Mouse (Mus musculus): ENCODE results near the gene Pros1.

Gene Pros1

DNA sequence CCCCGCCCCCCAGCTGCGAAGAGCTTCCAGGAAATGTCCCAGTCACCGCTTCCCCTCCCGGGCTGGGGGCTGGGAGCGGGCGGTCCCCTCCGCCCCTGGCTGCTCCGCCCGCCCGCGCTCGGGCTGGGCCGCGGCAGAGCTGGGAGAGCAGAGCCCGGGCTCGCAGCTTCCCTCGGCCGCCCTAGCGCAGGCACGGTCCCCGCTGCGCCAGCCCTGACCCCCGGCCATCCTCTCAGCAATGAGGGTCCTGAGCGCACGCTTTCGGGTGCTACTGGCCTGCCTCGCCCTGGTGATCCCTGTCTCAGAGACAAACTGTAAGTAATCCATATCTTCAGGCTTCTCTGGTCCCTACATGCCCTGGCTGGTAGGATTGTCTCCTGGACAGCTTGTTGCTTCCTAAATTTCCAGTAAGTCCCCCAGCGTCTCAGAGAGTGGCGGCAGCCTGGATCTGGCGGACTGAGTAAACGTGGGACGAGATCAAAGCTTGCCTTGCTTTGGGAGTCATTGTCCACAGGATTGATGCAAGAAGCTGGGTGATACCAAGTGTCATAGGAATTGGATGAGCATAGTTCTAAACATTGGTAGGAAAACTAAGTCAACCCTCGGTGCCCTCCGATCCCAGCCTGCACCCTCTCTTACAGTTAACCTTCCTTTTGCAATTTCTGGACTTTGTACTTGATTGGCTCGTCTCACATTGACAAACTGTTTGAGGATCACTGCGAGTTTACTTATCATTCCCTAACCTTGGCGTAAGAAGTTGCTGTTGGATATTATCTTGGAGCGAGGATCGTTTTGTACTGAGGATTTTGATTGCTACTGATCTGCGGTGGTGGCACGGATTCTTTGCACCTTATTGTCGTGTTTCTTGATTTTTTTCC, at the start of gene Pros1:
Pros1 (plus strand) TSS at position 117 of the 878 bp plus-strand sequence.
- DNase-seq (ENCODE audit: low read depth), result peak; percentile 68

DNA sequence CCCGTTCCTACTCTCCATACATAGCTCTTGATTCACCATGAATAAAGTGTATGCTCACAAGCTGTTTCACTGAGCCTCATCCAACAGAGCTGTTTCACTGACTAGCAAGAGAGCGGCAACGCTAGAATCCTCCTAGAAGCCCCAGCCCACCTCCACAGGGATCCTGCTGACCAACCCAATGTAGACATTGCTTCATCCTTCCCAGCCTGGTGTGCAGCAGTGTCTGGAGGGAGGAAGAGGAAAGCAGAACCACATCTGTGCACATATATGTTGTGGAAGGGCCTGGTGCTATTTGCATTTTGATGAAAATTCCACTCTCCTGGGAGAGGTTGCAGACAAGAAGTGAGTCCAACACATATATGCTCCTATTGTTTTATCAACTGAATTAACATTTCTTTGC, 49.5 kb upstream of the Pros1 start:
- DNase-seq (ENCODE audit: low read depth), result no peak

DNA sequence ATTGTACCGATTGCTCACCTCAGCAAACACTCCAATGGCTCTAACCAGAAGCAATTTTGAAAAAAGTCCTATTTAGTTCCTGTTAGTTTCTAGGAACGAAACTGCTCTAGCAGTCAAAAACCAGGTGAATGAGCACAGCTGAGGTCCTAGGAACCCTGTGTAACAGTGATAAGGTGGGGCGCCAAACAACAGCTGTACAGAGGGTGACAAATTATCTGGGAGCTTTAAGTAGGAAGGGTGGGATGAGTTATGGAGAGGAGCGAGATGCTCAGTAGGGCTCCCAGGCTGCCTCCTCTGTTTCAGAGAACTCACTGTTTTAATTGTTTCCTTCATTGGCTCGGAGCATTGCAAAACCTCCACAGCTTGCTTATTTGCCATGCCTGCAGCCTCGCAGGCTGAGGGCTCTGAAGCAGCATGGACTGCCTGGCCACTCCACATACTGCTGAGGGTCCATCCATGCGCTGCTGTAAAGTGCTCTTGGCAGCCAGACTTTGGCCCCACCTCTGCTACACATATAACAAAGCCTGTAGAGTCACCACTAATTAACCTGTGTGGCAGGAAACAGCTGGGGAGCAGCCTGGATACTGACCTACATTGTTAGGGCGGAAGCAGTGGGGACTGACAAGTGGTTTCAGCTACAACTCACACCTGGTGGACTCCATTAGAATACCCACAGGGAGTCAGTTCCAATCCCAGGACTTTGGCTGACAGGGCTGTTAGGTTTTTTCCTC, 46.7 kb upstream of the Pros1 start:
- DNase-seq (ENCODE audit: low read depth), result no peak

DNA sequence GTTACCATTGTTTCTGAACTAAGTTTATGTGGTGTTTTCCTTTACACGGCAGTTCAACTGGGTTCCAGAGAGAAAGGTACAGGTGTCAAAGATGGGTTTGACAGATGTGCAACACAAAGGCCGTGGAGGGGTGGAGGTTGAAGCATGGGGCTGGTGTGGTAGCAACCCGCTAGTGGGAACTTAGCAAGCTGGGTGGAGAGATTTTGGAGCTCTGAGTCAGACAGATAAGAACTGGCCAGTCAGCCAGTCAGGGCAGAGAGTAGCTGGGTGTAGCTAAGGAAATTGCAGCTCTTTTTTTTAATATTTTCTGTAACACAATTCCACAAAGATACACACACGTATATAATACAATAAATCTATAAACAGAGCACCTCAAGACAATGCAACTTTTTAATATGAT, 43.3 kb upstream of the Pros1 start:
- no peak for DNase-seq (ENCODE audit: low read depth)

DNA sequence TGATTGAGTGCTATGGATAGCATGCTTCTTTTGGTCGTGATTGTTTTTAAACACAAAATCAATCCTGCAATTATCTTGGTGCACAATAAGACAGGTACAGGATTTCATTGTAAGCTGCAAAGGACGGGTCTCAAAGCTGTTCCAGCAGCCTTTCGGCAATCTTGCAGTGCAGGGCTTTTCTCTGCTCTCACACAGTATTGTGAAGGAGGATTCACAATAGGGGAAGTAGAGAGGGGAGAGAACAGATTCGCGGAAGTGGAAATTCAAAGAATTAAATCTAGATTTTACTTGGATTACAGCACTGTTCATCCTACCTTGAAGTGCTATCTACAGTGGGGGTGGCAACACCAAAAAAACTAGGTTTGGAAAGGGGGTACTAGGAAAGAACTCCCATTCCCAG, 40.3 kb upstream of the Pros1 start:
- DNase-seq (ENCODE audit: low read depth), result no peak

DNA sequence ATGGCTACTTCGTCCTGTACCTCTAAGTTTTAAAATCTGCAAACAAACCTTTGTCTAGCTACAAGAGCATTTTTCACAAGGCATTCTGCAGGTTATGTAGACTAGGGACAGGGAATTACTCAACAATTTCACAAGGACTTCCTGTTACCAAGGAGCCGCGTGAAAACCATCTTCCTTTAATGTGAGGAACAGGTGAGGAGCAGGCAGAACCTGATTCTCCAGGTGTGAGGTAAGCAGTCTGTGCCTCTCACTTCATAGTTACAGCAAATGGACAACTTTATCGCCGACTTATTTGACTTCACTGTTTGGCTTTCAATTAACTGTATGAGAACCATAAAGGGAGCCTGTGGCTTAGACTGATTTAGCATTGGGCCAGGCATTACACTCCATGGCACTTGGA, 39.6 kb upstream of the Pros1 start, which contains the start of gene Stx19:
Stx19 (plus strand) TSS at position 186 of the 400 bp plus-strand sequence.
- DNase-seq (ENCODE audit: low read depth), result no peak

DNA sequence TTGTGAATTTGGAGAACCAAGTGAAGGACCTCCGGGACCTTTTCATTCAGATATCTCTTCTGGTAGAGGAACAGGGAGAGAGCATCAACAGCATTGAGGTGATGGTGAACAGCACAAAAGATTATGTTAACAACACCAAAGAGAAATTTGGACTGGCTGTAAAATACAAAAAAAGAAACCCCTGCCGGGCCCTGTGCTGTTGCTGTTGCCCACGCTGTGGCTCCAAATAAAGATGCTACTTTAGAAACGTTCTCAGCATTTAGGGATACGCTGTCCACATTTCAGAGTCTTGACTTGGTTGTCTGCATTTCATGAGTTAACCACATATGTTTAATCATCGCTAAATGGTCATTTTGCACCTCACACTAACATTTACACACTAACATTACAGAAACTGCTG, 31.6 kb upstream of the Pros1 start:
- DNase-seq (ENCODE audit: low read depth), result no peak

DNA sequence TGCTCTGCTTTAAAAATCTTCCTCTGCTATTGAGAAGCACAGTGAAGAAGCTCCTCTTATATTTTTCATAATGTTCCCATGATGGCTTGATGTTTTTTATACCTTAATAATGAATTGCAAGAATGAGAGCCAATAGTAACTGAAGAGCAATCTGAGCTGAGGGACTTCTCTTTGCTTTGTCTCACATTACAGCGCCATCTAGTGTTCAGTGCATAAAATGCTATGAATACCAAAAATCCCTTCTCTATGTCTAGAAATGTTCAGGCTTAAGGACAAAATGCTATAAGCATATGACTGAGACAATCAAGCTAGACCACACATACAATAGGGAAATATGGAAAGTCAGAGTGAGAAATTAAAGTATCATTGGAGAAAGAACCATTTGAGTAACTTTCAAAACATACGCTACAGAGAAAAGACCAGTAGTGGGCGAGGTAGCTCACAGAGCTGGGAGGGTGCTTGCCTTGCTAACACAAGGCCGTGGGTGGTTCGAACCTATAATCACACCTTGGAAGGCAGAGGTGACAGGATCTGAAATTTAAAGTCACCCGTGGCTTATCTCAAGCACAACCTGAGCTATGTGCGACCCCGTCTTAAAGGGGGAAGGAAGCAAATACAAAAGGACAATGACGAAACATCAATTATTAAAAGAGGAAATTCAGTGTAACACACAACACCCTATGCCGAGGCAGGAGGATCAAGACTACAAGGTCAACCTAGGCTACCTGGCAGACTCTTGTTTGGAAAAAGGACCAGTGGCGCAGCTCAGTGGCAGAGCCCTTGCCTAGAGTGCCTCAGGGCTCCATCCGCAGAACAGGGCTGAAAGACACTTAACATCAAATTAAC, 27.7 kb upstream of the Pros1 start:
- peak; percentile 71 for DNase-seq (ENCODE audit: low read depth)

DNA sequence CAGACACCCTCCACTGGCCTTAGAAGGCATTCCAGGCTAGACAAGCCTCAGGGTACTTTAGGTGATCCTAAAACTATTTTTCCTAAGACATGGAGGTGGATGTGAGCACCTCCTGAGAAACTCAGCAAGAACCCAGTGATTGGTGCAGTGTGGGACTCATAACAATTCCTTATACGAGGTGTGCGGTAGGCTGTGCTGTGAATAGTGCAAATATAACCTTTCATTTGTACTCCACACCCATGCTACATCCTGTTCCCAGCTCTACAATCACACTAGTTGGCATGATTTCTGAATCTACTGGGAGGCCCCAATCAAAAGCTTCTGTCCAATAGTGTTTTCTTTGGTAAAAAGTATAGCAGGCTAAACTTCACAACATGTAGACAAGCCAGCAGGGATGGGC, 22.1 kb upstream of the Pros1 start:
- DNase-seq (ENCODE audit: low read depth), result no peak

DNA sequence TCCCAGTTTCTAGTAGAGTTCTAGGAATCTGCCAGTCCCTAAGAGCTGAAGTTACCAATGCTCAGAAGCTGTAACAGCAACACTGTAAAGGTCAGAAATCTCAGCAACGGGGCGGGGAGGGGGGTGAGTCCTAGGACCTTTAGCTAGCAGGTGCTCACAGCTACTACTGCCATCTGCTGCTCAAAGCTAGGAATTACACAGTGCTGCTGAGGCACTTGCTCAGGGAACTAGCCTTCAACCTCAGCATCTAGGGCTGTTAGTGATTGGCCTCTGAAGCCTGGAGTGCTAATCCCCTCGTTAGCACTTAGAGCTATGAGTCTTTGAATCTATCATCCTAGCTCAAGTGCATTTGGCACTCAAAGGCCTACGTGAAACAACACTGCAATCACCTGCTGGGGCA, 21.6 kb upstream of the Pros1 start:
- peak; percentile 44 for DNase-seq (ENCODE audit: low read depth)

DNA sequence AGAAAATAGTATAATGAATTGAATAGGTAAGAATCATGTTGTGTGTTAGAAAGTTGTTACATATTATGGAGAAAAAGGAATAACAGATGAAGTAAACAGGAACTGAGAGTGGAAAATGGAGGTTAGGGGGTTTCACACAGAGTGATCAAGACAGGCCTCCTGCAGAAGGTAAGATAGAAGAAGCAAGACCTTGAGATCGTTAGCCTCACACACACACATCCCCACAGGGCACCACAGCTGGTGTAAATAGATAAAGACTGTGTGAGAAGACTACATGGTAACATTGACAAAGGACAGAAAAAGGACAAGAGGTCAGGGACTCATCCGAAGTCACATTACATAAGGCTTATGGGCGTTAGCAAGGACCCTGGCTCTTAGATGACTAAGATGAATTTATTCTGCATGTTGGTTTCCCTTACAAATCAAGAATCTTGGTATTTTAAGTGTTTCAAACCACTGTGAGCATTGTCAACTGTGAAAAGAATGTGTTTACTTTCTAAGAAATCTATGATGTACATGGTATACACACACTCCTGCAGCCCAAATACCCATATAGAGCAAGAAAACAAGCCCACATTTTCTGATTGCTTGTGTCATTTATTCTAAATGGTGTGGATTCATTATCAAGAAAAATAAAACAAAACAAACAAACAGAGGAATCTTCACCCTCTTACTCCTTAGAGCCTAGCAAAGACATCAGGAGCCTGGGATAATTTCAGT, 19.9 kb upstream of the Pros1 start:
- no peak for DNase-seq (ENCODE audit: low read depth)

DNA sequence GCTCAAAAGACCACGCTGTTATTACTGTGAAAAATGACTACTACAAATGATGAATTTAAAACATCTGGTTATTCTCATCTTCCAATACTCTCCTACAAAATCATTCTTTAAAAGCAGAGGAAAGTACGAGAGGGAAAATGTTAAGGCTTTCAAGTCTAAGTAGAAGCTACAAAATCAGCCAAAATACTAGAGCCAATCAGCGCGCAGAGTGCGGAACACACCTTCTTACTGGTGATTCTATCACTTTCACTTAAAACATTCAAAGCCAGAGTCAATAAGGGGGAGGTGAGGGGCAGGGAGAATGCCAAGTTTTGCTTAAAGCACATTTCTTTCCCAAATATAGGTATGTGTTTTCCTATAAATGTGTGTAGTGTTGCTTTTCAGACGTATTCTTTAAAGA, 8.8 kb upstream of the Pros1 start:
- DNase-seq (ENCODE audit: low read depth), result peak; percentile 11

DNA sequence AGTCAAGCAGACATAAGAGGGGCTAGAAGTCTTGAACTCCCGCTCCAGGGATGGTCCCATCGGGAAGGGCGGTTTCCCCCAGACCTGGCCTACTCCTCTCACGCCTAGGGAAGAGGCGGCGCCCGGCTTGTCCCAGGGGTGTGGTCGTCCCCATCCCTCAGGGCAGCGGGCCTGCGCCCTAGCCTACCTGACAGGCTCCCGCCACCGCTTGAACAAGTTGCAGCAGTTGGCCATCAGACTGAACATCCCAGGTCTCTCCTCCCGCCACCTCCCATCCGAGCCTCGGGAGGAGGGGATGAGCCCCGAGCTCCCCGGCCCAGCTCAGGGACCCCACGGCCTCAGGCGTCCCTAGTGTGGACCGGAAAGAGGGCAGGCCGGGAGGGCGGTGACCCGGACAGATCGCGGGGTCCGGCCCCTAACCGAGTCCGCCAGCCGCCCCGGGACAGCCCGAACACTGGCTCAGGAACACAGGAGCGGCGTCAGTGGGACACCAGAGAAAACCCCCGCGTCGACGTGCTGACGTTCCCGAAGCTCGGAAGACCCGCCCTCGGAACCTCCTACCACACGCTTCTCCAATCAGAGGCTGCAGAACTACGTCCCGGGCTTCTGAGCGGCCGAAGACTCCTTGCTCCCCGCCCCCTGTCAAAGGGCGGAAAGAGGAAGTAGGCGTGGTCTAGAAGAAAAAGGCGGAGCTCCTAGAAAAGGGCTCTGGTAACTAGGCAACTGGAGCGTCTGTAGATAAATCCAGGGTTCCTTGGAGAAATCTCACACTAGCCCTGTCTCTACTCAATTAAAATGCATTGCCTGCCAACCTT, 7.4 kb upstream of the Pros1 start, which contains the start of gene Arl13b:
Arl13b (minus strand) TSS at position 543 of the 815 bp plus-strand sequence.
- peak; percentile 96 for DNase-seq (ENCODE audit: low read depth)

DNA sequence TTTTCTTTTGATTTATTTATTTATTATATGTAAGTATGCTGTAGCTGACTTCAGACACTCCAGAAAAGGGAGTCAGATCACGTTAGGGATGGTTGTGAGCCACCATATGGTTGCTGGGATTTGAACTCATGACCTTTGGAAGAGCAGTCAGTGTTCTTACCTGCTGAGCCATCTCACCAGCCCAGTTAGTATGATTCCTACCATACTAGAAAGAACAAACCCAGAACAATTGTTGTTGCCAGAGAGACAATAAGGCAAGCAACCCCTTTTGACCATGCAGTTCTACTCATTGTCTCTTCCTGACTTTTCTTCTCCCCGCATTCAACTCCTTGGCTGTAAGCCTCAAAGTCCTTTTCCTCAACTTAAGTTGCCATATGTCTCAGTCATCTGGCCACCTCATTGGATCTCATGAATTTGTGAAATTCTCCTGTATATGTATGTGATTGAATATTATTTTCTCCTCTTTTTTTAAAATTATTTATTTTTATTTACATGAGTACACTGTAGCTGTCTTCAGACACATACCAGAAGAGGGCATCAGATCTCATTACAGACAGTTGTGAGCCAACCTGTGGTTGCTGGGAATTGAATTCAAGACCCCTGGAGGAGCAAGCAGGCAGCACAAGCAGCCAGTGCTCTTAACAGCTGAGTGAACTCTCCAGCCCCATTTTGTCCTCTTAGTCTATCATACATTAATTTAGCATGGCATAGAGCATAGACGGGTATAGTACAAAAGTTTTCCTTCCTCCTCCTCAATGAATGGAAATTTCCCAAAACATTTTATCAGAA, 1.4 kb upstream of the Pros1 start:
- DNase-seq (ENCODE audit: low read depth), result peak; percentile 43

DNA sequence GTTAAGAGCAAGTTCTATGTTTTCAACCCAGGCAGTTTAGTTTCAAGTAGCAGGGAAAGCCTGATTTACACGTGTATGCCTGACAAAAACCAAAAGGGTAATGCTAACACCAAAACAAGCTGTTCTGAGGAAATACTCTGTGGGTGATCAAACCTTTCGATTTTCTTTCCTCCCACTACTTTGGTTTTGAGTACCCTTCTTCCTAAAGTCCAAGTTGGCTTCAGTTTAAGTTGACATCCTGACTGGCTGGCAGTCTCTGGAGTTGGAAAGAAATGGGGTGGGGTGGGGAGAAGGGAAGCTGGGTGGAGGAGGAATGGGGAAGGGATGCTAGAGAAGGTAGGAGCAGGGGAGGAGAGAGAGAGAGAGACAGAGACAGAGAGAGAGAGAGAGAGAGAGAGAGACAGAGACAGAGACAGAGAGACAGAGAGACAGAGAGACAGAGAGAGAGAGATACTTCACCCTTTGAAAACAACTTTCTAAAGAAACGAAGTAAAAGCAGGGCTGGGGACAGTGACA, 438 bp upstream of the Pros1 start:
- DNase-seq (ENCODE audit: low read depth), result peak; percentile 43

DNA sequence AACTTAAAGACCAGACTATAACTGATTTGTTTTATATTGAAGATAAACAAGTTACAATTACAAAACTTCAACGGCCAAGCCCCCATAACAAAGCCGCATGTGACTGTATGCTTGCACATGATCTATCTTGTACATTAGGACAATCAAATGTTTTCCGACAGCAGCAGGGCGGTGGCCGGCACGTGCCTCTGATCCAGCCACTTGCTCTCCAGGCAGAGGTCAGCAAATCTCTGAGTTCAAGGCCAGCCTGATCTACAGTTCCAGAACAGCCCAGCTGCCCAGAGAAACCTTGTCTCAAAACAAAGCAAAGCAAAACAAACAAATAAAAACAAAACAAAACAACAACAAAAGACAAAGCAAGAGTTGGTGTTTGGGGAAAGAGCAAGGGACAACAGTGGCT, 1.3 kb downstream of the Pros1 start:
- no peak for DNase-seq (ENCODE audit: low read depth)

DNA sequence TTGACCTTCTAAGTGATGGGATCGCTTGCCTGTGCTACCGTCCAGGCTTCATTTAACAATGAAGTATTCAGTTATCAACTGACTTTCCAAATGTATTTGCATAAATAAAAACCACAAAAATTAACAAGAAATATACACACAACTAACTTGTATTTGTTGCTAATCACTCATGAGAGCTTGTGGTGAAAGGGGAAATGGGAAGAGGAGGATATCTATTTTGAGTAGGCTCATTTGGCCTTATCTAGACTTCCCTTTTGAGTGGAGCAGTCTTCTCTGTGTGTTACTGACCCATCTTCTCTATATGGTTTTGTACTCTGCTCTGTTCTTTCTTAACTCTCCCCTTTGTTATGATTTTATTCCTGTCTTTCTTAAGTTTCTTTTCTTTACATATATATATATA, 2.2 kb downstream of the Pros1 start:
- DNase-seq (ENCODE audit: low read depth), result no peak

DNA sequence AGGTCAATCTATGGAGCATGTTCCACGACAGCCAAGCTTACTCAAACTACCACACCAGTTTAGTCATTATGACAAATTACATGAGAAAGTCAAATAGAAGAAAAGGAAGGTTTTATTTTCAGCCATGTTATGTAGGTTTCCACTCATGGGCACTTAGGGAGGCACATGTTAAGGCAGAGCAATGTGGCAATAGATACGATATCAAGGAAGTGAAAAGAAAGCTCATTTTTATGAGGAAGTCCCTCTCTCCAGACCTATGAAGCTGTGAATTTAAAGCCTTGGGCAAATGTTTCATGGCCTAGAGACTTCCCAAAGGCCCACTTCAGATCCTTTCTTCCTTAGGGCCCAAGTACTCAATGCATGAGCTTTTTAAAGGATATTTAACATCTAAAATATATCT, 3.4 kb downstream of the Pros1 start:
- no peak for DNase-seq (ENCODE audit: low read depth)

DNA sequence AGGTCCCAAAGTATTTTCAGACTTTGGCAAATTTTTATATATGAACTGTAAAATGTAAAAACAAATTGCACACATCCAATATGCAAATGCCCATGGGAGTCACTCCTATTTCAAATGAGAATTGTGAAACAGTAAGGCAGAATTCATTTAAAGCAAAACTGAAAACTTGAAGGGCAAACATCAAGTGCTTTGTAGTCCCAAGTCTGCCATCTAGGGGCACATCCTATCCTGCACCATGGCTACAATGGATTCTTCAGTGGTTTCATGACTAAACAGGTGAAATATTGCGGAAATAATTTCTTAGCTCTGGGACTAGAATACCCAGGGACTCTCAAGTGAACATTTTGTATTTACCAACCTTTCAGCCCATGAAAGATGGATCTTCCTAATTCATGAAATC, 3.9 kb downstream of the Pros1 start:
- peak; percentile 61 for DNase-seq (ENCODE audit: low read depth)

DNA sequence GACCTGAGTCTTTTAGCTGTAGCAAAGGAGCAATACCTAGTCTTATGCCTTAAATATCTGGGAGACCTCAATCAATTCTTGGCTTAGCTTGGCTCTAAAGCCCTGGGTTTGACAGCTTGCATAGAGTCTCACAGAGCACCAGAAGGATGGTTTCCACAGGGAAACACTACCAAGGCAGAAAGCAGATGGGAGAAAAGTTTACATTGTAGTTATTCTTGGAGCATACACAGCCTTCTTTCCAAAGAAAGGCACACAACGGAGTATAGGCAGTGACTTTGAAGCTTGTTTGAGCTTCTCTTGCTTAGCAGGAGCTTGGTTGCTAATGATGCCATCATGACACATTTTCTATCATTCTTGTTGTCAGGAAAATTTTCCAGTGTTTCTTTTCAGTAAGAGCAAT, 6.0 kb downstream of the Pros1 start:
- DNase-seq (ENCODE audit: low read depth), result no peak

All from NIH3T3 (cell line).